Mouse (Mus musculus): ENCODE measurements around the gene Ube2j2. TPM values are rescaled to one million over a fixed set of nuclear protein-coding genes. Genes with fewer than 3 reads are reported as not detected.

The Ube2j2 gene
- total RNA-seq, 1 experiment from 2014 or later, result 79.0 TPM

Other genes with a start within 250 kb of the Ube2j2 start
- 0.21 to 0.68 TPM (median 0.48 TPM) in 3 replicates for gene Fndc10, start 249.5 kb upstream of the Ube2j2 start, total RNA-seq (2017)
- gene Ssu72, start 239.0 kb upstream of the Ube2j2 start, total RNA-seq (2017), result 131 to 171 TPM (median 143 TPM) in 3 replicates
- 0.10 to 0.86 TPM in 2 of 3 replicates, not detected in the other for gene Tmem240, start 209.0 kb upstream of the Ube2j2 start, total RNA-seq (2017)
- 24.8 to 30.3 TPM (median 26.4 TPM) in 3 replicates for gene Atad3a, start 182.7 kb upstream of the Ube2j2 start, total RNA-seq (2017)
- 0.49 to 1.3 TPM in 2 of 3 replicates, not detected in the other for gene Vwa1, start 169.1 kb upstream of the Ube2j2 start, total RNA-seq (2017)
- not detected in 3 replicates for gene Tmem88b, start 158.0 kb upstream of the Ube2j2 start, total RNA-seq (2017)
- not detected in 3 replicates for gene Ankrd65, start 153.4 kb upstream of the Ube2j2 start, total RNA-seq (2017)
- 39.1 to 56.7 TPM (median 44.1 TPM) in 3 replicates for gene Mrpl20, start 141.0 kb upstream of the Ube2j2 start, total RNA-seq (2017)
- 228 to 239 TPM (median 228 TPM) in 3 replicates for gene Ccnl2, start 131.3 kb upstream of the Ube2j2 start, total RNA-seq (2017)
- gene Aurkaip1, start 112.6 kb upstream of the Ube2j2 start, total RNA-seq (2017), result 102 to 125 TPM (median 108 TPM) in 3 replicates
- gene Mxra8, start 104.2 kb upstream of the Ube2j2 start, total RNA-seq (2017), result 0.29 to 15.8 TPM (median 2.0 TPM) in 3 replicates
- 18.8 to 30.1 TPM (median 27.0 TPM) in 3 replicates for gene Dvl1, start 96.4 kb upstream of the Ube2j2 start, total RNA-seq (2017)
- gene Tas1r3, start 80.5 kb upstream of the Ube2j2 start, total RNA-seq (2017), result 0.29 to 1.6 TPM (median 0.64 TPM) in 3 replicates
- 5.7 to 8.4 TPM (median 6.6 TPM) in 3 replicates for gene Cptp, start 74.4 kb upstream of the Ube2j2 start, total RNA-seq (2017)
- gene Ints11, start 74.3 kb upstream of the Ube2j2 start, total RNA-seq (2017), result 21.5 to 28.1 TPM (median 24.5 TPM) in 3 replicates
- gene Pusl1, start 52.0 kb upstream of the Ube2j2 start, total RNA-seq (2017), result 3.8 to 12.8 TPM (median 10.3 TPM) in 3 replicates
- gene Acap3, start 52.0 kb upstream of the Ube2j2 start, total RNA-seq (2017), result 17.2 to 19.3 TPM (median 17.3 TPM) in 3 replicates
- 0.85 to 1.4 TPM in 2 of 3 replicates, not detected in the other for gene C1qtnf12, start 18.5 kb downstream of the Ube2j2 start, total RNA-seq (2017)
- 2.8 to 3.5 TPM (median 3.1 TPM) in 3 replicates for gene B3galt6, start 48.8 kb downstream of the Ube2j2 start, total RNA-seq (2017)
- gene Sdf4, start 49.0 kb downstream of the Ube2j2 start, total RNA-seq (2017), result 300 to 351 TPM (median 344 TPM) in 3 replicates
- 1.8 to 6.6 TPM (median 5.3 TPM) in 3 replicates for gene Tnfrsf4, start 70.0 kb downstream of the Ube2j2 start, total RNA-seq (2017)
- 29.2 to 74.7 TPM (median 38.4 TPM) in 3 replicates for gene Tnfrsf18, start 82.3 kb downstream of the Ube2j2 start, total RNA-seq (2017)
- gene Ttll10, start 115.6 kb downstream of the Ube2j2 start, total RNA-seq (2017), result not detected in 3 replicates
- gene 9430015G10Rik, start 166.2 kb downstream of the Ube2j2 start, total RNA-seq (2017), result 5.7 to 20.4 TPM (median 15.4 TPM) in 3 replicates
- gene Rnf223, start 186.7 kb downstream of the Ube2j2 start, total RNA-seq (2017), result 0.39 TPM in 1 of 3 replicates, not detected in the others